Mouse (Mus musculus): ENCODE results near the gene Srbd1.

Gene Srbd1

GRCm38 (mm10) chr17:86145079-86145951 is at the start of gene Srbd1:
Gene Srbd1 (minus strand): TSS chr17:86145175.
- in situ Hi-C loops (cut with MboI; ENCODE audit: low sequenced_read_pairs), result no loop called here

- in situ Hi-C loops (cut with MboI; ENCODE audit: low sequenced_read_pairs), result no loop called here
Measured at GRCm38 (mm10) chr17:86193979-86194378, 49.0 kb upstream of the Srbd1 start.

GRCm38 (mm10) chr17:86187777-86188176 is 42.8 kb upstream of the Srbd1 start:
- in situ Hi-C loops (cut with MboI; ENCODE audit: low sequenced_read_pairs), result no loop called here

- in situ Hi-C loops (cut with MboI; ENCODE audit: low sequenced_read_pairs), result no loop called here
Measured at GRCm38 (mm10) chr17:86185584-86185983, 40.6 kb upstream of the Srbd1 start.

GRCm38 (mm10) chr17:86184552-86185209 is 39.7 kb upstream of the Srbd1 start:
- in situ Hi-C loops (cut with MboI; ENCODE audit: low sequenced_read_pairs), result no loop called here

GRCm38 (mm10) chr17:86183788-86184187 is 38.8 kb upstream of the Srbd1 start:
- in situ Hi-C loops (cut with MboI; ENCODE audit: low sequenced_read_pairs), result no loop called here

- in situ Hi-C loops (cut with MboI; ENCODE audit: low sequenced_read_pairs), result no loop called here
Measured at GRCm38 (mm10) chr17:86176722-86177121, 31.7 kb upstream of the Srbd1 start.

GRCm38 (mm10) chr17:86175516-86175915 is 30.5 kb upstream of the Srbd1 start:
- in situ Hi-C loops (cut with MboI; ENCODE audit: low sequenced_read_pairs), result no loop called here

- in situ Hi-C loops (cut with MboI; ENCODE audit: low sequenced_read_pairs), result loop anchor here (25.0 kb wide), 1 partner anchor 642 kb away; no protein-coding TSS in a partner anchor
Measured at GRCm38 (mm10) chr17:86170164-86170958, 25.4 kb upstream of the Srbd1 start.

- in situ Hi-C loops (cut with MboI; ENCODE audit: low sequenced_read_pairs), result loop anchor here (10.0 to 25.0 kb wide), 2 partner anchors 286 to 643 kb away; no protein-coding TSS in a partner anchor
Measured at GRCm38 (mm10) chr17:86169092-86169491, 24.1 kb upstream of the Srbd1 start.

GRCm38 (mm10) chr17:86168231-86168981 is 23.4 kb upstream of the Srbd1 start:
- in situ Hi-C loops (cut with MboI; ENCODE audit: low sequenced_read_pairs), result loop anchor here (10.0 to 25.0 kb wide), 2 partner anchors 286 to 644 kb away; no protein-coding TSS in a partner anchor

- in situ Hi-C loops (cut with MboI; ENCODE audit: low sequenced_read_pairs), result loop anchor here (10.0 to 25.0 kb wide), 2 partner anchors 287 to 645 kb away; no protein-coding TSS in a partner anchor
Measured at GRCm38 (mm10) chr17:86167320-86168230, 22.6 kb upstream of the Srbd1 start, which contains the start of gene Prkce. Gene Prkce (plus strand): TSS chr17:86167785.

- in situ Hi-C loops (cut with MboI; ENCODE audit: low sequenced_read_pairs), result loop anchor here (10.0 to 25.0 kb wide), 2 partner anchors 288 to 646 kb away; no protein-coding TSS in a partner anchor
Measured at GRCm38 (mm10) chr17:86166567-86167319, 21.8 kb upstream of the Srbd1 start.

GRCm38 (mm10) chr17:86166051-86166566 is 21.1 kb upstream of the Srbd1 start:
- in situ Hi-C loops (cut with MboI; ENCODE audit: low sequenced_read_pairs), result loop anchor here (10.0 to 25.0 kb wide), 2 partner anchors 289 to 646 kb away; no protein-coding TSS in a partner anchor

GRCm38 (mm10) chr17:86164416-86164815 is 19.4 kb upstream of the Srbd1 start:
- in situ Hi-C loops (cut with MboI; ENCODE audit: low sequenced_read_pairs), result loop anchor here (10.0 to 25.0 kb wide), 2 partner anchors 290 to 648 kb away; no protein-coding TSS in a partner anchor

GRCm38 (mm10) chr17:86162672-86163071 is 17.7 kb upstream of the Srbd1 start:
- in situ Hi-C loops (cut with MboI; ENCODE audit: low sequenced_read_pairs), result loop anchor here (10.0 to 25.0 kb wide), 2 partner anchors 292 to 650 kb away; no protein-coding TSS in a partner anchor

GRCm38 (mm10) chr17:86156999-86157398 is 12.0 kb upstream of the Srbd1 start:
- in situ Hi-C loops (cut with MboI; ENCODE audit: low sequenced_read_pairs), result loop anchor here (25.0 kb wide), 1 partner anchor 655 kb away; no protein-coding TSS in a partner anchor

Measured in CH12F3 (cell line).